Mouse (Mus musculus): ENCODE results near the gene Sox6.
"Not testable (repeated sequence)": the region's sequence is repeated elsewhere in the genome, so short reads cannot be mapped to it uniquely, and the experiment has no call there.

Gene Sox6

GRCm38 (mm10) chr7:116038511-116038910 is at the start of gene Sox6:
Gene Sox6 (minus strand): TSS chr7:116038796.
- DNase-seq: peak; percentile 21

DNA sequence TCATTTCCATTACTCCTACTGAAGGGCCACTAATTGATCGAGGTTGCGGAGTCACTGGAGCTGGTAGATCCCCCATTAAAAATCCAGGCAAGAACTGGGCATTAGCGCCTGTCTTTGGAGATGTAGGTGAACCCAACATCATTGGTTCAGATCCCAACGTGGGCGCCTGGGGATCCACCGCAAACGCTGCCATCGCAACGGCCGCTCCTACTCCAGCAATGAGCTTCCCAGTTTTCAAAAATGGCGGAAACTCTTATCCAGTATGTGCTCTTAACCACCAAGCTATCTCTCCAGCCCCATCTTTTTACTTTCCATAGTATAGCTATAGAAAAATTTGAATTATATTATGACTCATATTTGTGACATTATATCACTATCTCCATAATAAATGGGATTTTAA is 45.8 kb upstream of the Sox6 start, which contains the start of gene Gm4353:
Gm4353 (minus strand) TSS at position 270 of the 400 bp plus-strand sequence.
- not testable (repeated sequence) for DNase-seq

GRCm38 (mm10) chr7:116060739-116061138 is 22.1 kb upstream of the Sox6 start:
- no peak for DNase-seq

GRCm38 (mm10) chr7:116040470-116041019 is 1.9 kb upstream of the Sox6 start:
- no peak for DNase-seq

DNA sequence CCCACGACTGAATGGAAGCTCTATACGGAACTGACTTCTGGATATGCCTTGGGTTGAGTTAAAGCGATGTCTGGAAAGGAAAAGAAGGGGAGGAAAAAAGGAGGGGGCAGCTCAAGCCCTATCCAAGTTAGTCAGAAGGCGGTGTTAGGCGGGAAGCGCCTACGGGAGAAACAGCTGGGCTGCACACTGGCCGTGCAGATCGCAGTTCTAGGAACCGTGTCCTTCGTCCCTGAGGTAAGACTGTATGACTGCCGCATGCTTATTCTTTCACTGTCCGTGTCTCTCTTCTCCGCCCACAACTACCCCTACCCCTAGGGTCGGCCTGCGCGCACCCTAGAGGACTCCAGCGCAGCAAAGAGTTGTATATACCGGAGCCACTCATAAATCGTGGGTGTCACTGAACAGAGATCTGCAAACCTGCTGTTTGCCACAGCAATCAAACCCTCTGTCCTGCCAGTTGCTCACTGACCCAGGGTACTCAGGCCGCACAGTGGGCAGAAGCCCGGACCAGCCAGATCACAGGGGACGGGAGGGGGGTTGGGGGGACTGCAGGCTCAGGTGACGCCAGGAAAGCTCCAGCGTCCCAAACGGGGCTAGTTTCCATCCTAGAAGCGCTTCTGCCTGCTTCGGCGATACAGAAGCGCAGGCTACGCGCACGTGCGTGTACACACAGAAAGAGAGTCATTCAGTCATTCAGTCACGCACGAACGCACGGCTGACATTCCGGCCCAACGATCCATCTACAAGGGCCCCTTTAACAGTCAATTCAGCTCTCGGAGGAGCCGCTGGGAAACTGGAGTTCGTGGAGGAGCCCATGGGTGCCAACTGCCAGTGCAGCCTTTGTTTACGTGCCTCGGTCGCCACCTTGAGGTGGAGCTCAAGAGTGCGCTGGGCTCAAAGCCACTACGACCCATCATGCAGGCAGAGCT is 1.2 kb upstream of the Sox6 start:
- peak; percentile 81 for DNase-seq

DNA sequence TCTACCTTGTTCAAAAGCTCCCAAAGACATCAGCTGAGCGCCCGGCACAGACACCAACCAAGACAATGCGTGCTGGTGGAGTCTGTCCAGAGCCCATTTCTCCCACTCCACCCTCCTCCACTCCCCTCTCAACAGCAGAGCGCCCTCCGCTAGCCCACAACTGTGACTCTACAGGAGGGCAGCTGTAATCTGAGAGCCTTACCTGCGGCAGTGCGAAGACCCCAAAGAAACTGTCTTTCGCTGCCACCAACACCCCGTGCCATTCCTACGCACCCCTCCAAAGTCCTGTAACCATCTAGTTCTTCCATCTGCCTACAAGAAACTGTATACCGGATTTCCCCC is 571 bp upstream of the Sox6 start, which contains the start of gene 1110004F10Rik:
1110004F10Rik (plus strand) TSS at position 202 of the 342 bp plus-strand sequence.
- DNase-seq: peak; percentile 6

GRCm38 (mm10) chr7:116038024-116038423 is 572 bp downstream of the Sox6 start:
- DNase-seq: peak; percentile 4

- DNase-seq: peak; percentile 2
Observed at GRCm38 (mm10) chr7:116036591-116037555, 1.7 kb downstream of the Sox6 start.

- no peak for DNase-seq
Observed at GRCm38 (mm10) chr7:116035504-116035903, 3.1 kb downstream of the Sox6 start.

DNA sequence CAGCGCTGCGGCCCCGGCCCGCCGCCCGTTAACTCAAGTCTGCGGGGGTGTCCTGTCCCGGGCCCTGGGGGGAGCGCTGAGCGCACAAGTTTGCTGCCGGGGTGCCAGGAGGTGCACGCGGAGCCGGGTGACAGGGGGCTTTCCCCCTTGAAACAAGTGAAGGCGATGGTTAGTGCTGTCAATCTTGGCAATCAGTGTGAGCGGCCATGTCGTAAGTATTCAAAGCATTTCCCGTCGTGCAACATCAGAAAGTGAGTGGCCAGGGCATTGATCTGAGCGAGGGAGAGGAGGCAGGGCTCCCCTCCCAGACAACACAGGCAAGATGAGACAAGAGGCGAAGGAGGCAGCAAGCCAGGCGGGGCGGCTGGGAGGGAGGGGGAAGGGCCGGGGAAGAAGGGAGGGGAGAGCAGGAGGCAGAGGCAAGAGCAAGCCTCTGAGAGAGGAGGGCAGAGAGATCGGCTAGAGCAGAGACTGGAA is 4.3 kb downstream of the Sox6 start:
- peak; percentile 58 for DNase-seq

DNA sequence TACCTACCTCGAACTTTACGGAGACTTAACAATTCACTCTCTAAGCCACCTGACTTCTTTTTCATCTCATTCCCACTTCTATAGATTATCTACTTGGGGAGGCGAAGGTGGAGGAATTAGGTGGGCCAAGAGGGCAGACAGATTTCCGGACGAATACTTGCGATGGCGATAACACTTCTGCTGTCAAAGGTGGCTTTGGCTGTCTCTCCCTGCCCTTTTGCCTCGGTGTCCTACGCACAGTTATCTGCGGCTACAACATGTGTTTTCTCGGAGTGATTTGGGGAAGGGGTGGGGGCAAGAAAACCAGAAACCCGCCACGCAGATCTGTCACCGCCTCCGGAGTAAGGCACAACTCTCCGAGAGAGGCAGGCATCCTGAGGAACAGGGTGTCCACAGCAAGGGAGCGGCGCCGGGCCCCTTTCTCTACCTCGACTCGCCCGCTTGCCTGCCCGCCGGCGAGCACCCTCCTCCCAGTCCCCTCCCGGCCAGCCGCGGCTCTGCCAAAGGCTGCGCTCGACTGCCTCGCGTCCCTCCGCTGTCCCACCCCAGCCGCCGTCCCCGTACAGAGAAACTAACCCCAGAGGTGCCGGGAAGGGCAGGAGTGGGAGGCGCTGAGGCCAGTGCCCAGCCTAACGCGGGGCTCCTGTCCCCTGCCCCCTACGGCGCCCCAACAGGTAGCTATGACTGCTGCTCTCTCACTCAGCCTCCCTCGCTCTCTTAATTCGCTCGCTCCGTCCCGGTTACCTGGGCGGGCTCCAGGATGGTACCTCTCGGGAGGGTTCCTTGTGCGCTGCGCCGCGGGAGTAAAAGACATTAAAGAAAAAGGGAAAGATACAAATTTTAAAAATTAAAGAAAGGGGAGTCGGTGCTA is 5.0 kb downstream of the Sox6 start:
- peak; percentile 47 for DNase-seq

DNA sequence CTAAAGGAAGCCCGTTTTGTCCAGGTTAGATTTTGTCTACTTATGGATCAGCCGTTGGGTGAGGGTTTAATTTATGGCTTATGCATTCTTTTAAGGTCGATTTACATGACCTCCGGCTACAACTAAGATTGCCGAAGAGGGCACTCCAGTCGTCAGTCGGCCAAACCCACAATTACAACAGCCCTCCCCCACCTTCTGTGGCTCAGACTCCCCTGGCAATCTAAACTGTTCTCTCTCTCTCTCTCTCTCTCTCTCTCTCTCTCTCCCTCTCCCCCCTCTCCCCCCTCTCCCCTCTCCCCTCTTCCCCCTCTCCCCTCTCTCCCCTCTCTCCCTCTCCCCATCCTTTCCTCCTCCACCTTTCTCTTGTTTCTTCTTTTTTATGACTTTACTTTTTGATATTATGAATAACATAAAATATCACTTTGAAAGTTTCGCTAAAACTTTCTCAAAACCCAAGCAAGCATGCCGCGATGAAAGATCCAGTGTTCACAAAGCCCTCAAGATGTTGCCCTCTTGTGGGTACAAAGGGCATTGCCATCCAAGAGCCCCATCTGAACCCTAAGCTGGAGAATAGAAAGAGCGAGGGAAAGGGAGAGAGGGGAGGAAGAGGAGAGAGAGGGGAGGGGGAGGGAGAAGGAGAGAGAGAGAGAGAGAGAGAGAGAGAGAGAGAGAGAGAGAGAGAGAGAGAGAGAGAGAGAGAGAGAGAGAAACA is 5.8 kb downstream of the Sox6 start:
- DNase-seq: peak; percentile 75

DNA sequence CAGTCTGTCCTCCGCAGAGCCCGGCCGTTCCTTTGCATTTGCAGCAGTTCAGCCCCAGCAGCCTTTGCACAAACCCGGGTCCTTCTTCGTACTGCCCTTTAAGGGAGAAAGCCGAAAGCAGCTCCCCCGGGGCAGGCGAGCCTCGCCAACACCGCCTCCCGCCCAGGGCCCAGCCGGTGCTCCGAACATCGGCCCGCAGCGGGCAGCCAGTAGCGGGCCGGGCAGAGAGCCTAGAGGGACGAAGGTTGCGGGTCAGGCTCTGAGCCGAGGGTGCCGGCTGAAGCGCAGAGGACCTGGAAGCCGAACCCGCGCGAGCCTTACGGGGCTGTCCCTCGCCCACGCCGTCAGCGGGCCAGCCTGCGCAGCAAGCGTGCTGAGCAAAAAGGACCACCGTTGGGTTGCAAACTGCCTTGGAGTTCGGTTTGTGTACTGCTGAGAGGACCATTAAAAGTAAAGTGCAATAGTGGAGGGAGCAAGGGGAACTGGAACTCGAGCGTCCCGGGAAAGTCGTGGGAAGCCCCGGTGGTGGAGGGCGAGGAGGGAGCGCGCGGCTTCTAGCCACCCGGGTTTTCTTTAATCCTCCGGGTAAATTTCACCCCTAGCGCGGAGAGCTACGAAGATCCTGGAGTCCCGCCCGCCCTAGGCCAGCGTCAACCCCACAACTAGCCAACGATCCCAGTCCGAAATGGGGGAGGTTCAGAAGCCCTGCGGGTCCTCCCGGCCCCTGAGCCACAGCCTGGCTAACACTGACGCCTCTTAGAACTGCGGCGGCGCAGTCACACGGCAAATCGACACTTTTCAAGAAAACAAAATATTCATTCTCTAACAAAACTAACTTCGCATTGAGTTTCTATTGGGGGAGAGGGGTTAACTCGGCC is 6.6 kb downstream of the Sox6 start:
- peak; percentile 67 for DNase-seq

DNA sequence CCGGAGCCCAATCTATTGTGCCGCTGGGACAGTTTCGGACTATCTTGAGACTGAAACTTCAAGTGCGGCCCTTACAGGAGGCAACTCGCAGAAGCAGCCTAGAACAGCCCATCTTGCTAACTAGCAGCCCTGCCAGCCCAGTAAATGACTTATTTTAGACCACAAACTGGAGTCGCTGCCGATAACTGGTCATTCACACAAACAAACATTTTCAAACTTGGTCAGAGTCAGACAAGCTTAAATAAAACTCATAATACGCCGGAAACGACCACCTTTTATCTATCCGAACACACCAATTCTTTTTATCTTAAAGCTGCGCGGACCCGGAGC is 7.2 kb downstream of the Sox6 start:
- no peak for DNase-seq

GRCm38 (mm10) chr7:116030597-116031387 is 7.8 kb downstream of the Sox6 start:
- DNase-seq: peak; percentile 10

DNA sequence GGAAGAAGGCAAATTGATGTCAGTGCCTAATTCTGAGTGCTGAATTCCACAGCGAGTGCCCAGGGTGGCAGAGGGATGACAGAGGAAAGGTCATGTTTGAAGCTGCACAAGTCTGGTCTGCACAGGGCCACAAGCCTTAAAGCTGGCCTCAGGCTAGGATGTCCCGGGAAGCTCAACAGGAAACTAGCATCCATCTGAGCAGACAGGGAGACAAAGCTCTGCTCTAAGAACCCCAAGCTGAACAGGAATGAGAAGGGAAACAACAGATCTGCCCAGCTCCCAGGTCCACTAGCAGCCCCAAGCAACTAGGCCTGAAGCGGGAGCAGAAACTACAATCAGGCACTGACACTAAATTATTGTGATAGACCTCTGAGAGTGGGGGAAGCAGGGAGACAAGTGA is 8.6 kb downstream of the Sox6 start:
- DNase-seq: no peak

GRCm38 (mm10) chr7:116002726-116003125 is 35.9 kb downstream of the Sox6 start:
- DNase-seq: no peak

DNA sequence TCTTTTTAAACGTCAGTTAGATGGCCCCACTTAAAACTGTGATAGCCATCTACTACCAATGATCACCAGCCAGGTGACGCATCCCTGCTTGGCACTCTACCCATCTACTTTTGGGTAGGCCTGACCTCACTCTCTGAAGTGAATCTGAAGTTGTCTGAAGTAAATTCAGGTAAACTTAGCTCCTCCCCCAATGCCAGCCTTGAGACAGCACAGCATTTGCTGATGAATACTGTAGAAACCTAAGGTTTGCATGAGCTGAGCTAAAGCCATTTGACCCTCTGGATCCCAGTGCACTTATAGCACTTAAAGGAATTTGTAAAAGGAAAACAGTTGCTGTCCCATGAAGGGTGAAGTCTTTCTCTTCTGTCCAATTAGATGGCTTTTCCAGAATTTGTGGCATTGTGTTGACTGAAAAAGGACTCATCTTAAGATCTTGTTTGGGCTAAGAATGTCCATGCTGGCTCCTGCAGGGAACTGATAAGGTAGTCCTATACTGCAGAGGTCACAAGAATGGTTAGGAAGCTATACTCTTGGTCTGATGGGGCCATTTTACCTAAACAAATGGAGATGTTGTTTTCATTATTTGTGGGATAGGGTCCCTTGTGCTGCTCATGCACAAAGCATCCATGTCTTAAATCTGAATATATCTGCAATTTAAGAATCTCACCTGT is 50.4 kb downstream of the Sox6 start:
- no peak for DNase-seq

DNA sequence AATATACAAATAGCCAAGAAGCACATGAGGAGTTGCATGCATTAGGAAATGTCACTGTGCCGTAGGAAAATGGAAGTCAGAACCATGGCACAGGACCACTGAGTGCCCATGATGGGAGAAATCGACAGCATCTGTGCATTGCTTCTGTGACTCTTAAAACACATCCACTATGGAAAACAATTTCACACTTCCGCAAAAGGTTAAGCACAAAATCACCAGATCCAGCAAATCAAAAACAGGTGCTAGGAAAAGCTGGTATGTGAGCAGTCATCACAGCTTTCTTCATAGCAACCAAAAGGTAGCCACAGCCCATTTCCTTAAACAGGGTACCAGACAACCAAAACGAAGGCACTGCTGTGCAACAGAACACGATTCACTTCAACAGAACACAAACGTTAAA is 52.9 kb downstream of the Sox6 start:
- DNase-seq: no peak
